Mouse (Mus musculus): Measurements from ENCODE around the gene Ciao1.

DNA sequence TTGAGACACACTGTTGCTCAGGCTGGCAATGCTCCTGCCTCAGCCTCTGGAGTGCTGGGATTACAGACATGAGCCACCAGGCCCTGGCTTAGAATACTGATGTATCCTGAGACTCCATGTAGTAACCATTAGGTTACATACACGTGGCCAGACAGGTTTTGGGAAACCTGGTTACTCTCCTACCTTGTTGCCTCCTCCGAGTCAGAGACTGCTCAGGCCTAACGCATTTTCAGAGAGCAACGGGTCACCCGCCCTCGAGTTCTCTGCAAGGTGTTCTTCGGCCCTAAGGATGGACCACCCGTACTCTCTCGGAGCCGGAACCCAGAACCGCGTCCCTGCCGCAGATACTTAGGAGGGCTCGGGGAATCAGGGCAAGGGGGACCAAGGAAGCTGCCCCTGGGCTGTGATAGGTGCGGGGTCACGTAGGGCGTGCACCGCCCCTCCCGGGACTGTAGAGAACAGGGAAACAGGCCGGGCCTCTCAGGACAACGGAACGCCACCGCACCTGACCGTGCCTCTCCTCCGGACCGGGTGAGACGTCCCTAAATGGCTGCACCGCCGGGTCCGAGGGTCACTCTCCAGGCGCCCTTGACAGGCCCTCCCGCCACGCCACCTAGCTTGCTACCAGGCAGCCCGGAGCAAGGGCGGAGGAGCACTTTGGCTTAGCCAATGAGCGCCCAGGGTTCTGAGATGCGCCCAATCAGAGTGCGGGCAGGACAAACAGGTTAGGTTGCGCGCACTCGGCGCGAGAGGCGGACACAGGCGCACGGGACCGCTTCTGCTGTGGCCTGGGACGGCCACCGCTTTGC lies 22.1 kb upstream of the Ciao1 start, which contains the start of gene Stard7:
- TF ChIP-seq CEBPB (IDR thresholded peaks at IDR 0.05; ENCODE audit: insufficient read depth, poor library complexity, severe bottlenecking), result no peak
- TF ChIP-seq E2F4 (IDR thresholded peaks at IDR 0.05; ENCODE audit: insufficient read depth), result peak; percentile 55
- TF ChIP-seq POLR2AphosphoS2 (IDR thresholded peaks at IDR 0.05; ENCODE audit: insufficient read length, low read depth), result peak; percentile 79
- no peak for TF ChIP-seq MYOD1 (IDR thresholded peaks at IDR 0.05; ENCODE audit: control insufficient read depth in 1 of 3, insufficient read length in 2 of 3, low read depth in 2 of 3)
- TF ChIP-seq TCF12 (IDR thresholded peaks at IDR 0.05; ENCODE audit: insufficient read depth, poor library complexity, severe bottlenecking), result no peak
- peak; percentile 71 for TF ChIP-seq POLR2A (IDR thresholded peaks at IDR 0.05; ENCODE audit: insufficient read length, low read depth)
- no peak for TF ChIP-seq MYOG (IDR thresholded peaks at IDR 0.05; ENCODE audit: control insufficient read depth in 1 of 3, insufficient read depth in 1 of 3, insufficient read length in 2 of 3, low read depth in 2 of 3)
- TF ChIP-seq TCF3 (IDR thresholded peaks at IDR 0.05; ENCODE audit: insufficient read length, low read depth), result no peak
- TF ChIP-seq MAX (IDR thresholded peaks at IDR 0.05; ENCODE audit: low read depth), result no peak
